Mouse (Mus musculus) ovary, adult 10 weeks (tissue): ENCODE data around the gene Nsun2. TPM values are rescaled to one million over a fixed set of nuclear protein-coding genes. Genes with fewer than 3 reads are reported as not detected.

Experiments used
- polyA plus RNA-seq: library from polyadenylated mRNA; stranded (reverse); fragments of 350-450 nt; fragmentation: Illumina TruSeq; extraction: RNeasy Lipid Tissue Mini Kit (QIAGEN cat#74804); gene quantifications from one replicate; pipeline ENCODE4 v1.2.3, GENCODE M21; 2014

Gene Nsun2
- polyA plus RNA-seq: 82.3 TPM

GRCm38 (mm10) chr13:69533405-69534333 lies at the start of gene Nsun2:
TSS of gene Nsun2 (plus strand) at chr13:69533746.

GRCm38 (mm10) chr13:69534334-69534653 lies 748 bp downstream of the Nsun2 start, which contains the start of gene Tent4a:
TSS of gene Tent4a (minus strand) at chr13:69534617.

GRCm38 (mm10) chr13:69611398-69612174 lies 78.0 kb downstream of the Nsun2 start, which contains the start of gene Srd5a1:
TSS of gene Srd5a1 (minus strand) at chr13:69611442.

Other genes with a start within 250 kb of the Nsun2 start
- 14.2 TPM for gene Tent4a, start 871 bp downstream of the Nsun2 start, polyA plus RNA-seq
- 86.0 TPM for gene Srd5a1, start 77.7 kb downstream of the Nsun2 start, polyA plus RNA-seq
- 0.91 TPM for gene Ube2ql1, start 206.1 kb downstream of the Nsun2 start, polyA plus RNA-seq